Mouse (Mus musculus): ENCODE measurements at regions not wholly inside any gene's neighbourhood (a gene's known extent, or its start where the extent isn't known, plus 50 kb on each side); places are given as distances from the start of the nearest gene placed in this dataset.
A peak's percentile ranks its signal among the peaks of the same experiment; 100 is the strongest.

DNA sequence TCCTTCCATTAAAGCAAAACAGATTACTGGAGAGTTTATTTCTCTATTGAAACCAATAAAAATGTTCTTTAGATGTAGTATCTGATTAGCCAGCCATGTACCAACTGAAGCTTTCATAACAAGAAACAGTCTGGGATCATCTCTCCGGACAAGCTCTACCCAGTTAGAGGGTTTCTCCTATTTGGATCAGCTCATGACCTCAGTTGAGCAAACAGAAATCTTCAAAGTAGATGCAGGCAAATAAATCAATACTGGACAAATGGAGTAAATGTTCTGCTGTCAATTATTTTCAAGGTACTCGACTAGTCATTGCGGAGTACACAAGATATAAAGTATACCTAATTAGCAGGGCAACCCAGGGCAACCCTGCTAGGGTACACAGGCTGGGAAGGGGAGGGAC is 67.4 kb downstream of the Avpr1a start:
- no peak for DNase-seq (ENCODE audit: low spot score in 2 of 2)

DNA sequence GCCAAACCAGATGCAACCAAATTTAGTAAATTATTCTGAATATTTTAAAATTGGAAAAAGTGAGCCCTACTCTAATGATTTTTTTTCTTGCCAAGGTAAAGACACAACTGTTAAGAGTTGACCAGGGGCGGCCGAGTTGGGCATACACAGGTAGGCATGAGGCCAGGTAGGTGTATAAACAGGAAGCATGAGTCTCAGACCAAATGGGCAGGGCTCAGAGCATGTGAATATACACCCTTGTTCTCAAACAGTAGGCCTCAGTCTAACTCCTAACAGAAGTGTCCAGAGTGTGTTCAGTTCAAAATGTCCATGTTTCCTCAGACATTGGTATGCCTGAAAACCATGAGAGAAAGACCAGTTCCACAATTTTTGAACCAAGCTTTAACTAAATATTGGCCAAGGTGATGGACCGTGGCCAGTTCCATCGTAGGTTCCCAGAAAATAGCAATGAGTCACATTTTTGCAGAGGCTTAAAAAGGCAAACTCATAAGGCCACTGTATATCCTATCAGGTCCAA is 71.0 kb downstream of the Avpr1a start:
- DNase-seq (ENCODE audit: low spot score in 2 of 2), result no peak

DNA sequence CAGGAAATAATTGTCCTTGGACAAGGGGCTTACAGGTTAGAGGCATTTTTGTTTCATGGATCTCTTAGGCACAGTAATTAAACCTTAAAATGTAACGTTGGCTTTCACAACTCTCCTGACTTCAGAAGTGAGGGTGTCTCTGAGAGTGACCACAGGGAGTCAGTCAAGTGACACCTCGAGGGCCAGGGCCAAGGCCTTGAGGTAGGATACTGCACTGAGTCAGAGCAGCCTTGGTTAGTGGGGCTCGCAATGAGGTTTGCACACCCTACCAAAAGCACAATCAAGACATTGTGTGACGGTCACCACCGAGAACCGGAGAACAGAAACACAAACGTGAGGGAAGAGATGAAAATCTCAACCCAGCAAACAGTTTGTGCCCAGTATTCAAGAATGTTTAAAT is 71.7 kb downstream of the Avpr1a start:
- DNase-seq (ENCODE audit: low spot score in 2 of 2), result no peak

DNA sequence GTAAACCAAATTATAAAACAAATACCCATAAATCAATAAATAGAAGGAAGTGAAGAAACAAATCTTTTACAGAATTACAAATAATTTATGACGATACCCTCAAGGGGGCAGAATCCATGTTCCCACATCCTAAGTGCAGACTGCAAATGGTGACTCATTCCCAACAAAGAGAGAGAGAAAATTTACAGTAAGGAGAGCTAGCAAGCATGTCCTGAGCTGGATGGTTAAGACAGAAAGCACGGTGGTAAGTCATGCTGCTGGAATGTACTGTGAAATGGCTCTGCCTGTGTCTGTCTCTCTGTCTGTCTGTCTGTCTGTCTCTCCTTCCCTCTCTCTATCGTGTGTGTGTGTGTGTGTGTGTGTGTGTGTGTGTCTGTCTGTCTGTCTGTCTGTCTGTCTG is 74.3 kb downstream of the Avpr1a start:
- DNase-seq (ENCODE audit: low spot score in 2 of 2), result no peak

DNA sequence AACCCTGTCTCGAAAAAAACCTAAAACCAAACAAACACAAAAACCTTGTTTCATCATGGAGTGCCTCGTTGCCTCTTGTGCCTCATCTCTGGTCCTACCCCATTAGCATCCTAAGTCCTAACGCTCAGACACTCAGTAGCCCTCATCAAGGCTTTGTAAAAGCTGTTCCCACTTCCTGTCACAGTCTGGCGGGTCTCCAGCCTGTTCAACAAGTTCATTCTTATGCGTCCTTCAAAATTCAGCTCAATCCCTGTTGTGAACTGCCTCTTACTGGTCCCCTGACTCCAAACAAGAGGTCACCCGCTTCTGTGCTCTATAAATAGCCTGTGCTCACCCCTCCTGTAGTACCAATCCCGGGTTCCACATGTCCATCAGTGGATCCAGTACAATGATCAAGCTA is 77.1 kb downstream of the Avpr1a start:
- no peak for DNase-seq (ENCODE audit: low spot score in 2 of 2)

DNA sequence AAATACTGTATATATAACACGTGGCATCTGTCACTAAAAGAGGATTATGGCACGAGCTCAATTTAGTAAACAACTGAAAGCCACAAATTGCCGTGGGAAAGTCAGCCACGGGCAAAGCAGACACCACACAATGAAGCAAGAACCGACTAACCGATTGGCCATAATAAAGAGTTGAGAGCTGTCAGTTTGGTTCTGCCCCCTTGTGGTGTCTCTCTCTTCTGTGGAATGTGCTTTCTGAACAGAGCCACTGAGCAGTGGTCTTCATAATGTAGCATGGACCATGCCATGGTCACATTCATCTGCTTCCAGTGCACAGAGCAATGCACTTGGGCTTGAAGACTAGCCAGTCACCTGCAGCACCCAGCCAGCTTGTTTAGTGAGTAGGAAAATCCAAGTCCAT is 77.5 kb downstream of the Avpr1a start:
- no peak for DNase-seq (ENCODE audit: low spot score in 2 of 2)

DNA sequence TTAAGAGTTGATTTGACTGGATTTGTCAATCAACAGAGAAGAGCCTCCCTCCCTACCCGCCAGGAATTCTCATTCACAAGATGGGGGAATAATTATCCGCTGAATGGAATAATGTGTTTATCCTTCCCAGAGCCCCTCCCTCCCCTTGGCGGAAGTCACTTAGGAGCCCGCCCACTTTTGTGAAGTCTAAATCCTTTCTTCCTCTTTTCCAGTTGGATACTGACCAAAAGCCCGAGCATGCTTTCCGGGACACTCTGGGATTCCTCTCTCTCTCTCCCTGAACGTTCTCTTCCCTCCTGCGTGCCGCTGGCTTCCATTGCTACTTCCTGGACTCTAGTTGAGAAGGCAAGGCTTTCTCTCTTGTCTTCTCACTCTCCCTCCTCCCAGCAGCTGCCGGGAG is 79.9 kb downstream of the Avpr1a start:
- DNase-seq (ENCODE audit: low spot score in 2 of 2), result no peak

DNA sequence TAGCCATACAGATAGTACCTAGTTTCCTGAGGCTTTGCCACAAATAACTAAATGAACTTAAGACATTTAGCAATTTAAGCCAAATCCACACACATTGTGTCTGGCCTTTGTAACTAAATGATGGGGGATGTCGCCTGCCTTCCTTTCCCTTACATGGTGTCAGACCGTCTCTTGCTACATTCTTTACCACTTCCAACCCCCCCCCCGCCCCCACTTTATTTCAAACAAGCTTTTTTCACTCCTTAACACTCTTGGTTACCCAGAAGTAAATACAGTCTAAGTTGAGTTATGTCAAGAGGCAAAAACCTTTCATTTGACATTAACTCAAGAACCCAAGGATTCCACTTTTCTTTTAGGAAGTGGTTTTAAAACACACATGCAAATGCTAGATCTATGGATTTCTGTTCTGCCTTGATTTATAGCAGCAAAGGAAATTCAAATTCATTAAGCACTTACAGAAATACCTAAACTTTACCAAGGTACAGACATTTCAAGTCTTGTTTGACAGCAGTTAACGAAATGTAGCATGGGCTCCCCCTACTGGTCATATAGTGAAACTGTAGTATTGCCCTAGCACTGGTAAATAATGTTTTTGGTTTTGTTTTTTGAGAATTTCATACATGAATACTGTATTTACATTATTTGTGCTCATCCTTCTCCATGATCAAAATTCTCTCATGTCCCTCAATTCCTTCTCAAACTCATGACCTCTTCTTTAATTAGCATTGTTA is 80.8 kb downstream of the Avpr1a start:
- peak; percentile 5 to 7 for DNase-seq (ENCODE audit: low spot score in 2 of 2)

DNA sequence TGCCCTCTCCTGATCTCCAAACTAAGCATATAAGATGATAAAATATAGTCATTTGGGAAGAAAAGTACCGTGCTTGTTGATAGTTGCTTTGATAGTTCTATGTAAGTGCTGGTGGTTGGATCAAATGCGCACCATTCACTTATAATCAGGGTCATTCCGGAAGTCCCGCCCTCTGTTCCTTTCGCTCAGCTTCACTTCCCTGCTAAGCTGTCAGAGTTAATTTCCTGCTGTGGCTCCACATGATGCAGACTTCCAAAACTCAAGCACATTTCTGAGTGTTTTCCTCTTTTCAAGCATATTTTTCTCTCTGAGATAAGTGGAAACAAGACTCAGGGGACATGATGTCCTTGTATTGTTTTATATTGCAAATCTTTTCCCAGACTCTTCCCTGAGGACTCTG is 86.4 kb downstream of the Avpr1a start:
- no peak for DNase-seq (ENCODE audit: low spot score in 2 of 2)

DNA sequence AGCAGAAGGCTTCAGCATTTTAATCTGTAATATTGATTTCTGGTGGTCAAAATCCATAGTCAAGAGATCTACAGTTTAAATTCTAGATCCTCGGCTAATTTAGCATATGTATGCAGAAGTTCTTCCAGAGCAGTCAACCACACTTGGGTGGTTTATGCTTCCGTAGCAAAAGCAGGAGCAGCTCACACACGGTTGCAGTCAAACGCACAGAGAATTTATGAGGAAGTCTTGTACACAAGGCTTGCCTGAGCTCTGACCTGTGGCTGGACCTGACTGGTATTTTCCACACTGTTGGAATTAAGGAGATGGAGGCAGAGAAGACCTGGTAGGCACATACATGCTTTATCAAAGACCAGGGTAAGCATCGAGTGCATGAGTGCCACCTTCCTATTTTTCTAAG is 86.8 kb downstream of the Avpr1a start:
- DNase-seq (ENCODE audit: low spot score in 2 of 2), result no peak

DNA sequence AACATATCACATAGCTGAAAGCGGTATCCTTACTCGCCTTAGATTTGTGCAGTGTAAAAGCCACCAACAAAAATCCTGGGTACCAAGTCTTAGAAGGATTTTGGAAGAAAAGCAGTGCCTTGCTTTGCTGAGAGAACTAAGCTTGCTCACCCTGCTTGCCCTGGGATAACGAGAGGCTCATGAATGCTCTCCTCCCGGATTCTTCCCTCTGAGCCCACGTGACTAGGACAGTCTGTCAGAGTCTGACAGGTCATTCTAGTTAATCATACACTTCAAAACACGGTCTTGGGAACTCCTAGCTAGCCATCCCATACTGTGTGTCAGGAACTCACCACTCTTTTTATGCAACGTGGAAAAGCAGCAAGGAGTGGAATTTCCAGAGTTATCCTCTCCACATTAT is 91.4 kb downstream of the Avpr1a start:
- DNase-seq (ENCODE audit: low spot score in 2 of 2), result no peak

DNA sequence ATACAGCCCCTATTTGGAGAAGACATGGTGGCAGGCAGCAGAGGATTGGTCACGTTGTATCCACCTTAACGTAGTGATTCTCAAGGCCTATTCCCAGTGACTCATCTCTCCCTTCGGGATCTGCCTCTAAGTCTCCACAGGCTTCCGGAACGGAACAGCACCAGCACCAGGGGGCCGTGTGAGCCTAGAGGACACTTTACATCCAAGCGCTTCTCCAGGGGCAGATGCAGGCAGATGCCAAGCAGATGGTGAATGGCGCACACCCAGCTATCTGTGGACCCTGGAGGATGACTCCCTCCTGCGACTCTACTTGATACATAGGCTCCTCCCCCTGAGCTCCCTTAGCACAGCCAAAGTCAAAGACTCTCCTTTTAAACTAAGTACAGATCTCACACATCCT is 94.3 kb downstream of the Avpr1a start:
- DNase-seq (ENCODE audit: low spot score in 2 of 2), result no peak

DNA sequence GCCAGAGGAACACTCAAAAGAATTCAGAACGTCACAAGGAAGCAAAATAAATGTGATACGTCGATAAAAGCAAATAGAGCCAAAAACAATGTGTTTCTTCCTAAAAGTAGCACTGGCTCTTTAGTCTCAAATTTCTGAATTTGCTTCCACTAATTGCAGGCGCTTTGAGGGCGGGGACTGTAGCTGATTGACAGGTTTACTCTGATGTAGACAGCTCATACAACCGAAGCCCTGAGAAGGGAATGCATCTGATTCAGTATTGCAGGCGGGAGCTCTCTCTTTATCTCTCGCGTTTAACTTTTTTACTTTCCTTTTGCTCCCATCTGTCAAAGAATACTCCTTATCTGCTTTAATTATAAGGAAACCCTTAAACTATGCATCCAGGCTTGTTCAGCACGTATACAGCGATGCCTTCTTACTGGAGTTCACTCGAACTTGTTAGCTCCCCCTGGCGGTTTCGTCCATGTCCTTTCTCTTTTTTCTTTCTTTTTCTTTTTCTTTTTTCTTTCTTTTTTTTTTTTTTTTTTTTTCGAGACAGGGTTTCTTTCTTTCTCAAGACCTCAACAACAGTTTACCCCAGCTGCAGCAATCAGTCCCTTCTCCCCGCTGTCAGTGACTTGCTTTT is 95.9 kb downstream of the Avpr1a start:
- peak; percentile 40 to 60 for DNase-seq (ENCODE audit: low spot score in 2 of 2)

DNA sequence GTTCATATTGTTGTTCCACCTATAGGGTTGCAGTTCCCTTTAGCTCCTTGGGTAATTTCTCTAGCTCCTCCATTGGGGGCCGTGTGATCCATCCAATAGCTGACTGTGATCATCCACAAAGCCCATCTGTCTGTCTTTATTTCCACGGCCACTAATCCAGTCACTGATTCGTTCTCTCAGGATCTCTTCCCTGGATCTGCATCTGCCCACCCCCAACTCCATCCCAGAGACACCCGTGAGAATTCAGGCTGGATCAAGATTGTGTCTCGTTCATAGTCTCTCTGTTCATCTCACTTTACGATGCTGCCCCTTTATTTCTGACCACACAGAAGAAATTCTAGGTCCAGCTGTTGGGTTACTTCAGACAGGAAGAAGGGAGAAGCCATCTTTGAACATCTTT is 96.7 kb downstream of the Avpr1a start:
- DNase-seq (ENCODE audit: low spot score in 2 of 2), result no peak

DNA sequence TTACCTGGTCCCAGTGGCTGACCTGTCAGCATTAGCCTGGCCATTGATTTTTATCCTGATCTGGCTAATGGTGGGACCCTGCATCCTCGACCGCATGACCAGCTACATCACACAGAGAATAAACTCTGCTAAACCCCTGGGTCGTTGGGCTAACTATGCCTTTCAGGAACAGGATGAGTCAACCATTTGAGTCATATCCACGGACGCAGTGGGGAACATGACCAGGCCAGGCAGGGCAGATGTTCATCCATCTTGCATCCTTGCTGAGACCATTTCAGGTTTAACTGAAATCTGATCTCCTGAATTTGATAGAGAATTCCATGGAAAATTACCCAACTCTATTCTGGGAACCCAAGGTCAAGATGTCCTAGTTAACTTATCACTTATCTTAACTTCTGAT is 103.3 kb downstream of the Avpr1a start:
- no peak for DNase-seq (ENCODE audit: low spot score in 2 of 2)

DNA sequence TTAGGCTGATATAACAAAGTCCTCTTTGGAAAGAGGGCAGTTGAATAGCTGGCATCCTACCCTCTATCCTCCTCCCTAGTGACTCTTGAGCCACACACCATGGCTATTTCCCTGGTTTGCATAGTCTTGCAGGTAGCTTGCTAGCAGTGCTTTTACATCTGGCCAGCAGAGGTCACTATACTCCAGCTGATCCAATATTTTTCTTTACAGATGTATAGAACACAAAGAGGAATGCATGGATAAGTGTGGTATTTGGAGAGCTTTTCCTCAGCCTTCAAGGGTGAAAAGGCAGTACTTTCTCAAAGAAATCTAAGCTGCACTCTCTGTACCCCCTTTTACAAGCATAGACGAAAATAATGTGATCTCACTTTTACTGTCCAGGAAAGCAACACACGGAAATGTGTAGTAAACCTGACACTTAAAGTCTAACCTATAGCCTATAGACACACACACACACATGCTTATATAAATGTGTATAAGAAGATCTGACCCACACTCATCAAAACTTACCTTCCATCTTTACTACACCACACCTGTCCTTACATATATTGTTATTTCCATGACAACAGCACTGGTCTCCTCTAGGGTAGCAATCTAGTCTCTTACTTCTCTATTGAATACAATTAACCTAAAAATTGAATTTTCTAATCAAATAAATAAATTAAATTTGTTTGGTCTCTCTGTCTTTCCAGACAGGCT is 105.0 kb downstream of the Avpr1a start:
- DNase-seq (ENCODE audit: low spot score in 2 of 2), result peak; percentile 27 to 28

DNA sequence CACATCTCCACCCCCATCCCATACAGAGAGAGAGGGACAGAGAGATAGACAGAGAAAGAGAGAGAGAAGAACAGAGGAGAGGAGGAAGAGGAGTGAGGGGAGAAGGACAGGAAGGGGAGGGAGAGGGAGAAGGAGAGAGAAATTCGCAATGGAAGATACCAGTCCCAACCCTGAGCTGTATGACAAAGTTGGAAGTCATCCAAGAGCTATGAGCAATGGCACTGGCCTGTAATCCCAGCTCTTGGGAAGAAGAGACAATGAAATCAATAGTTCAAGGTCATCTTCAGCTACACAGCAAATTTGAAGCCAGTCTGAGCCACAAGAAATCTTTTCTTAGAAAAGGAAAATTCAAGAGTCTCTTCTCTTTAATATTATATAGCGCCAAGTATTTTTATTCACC is 105.6 kb downstream of the Avpr1a start:
- no peak for DNase-seq (ENCODE audit: low spot score in 2 of 2)

DNA sequence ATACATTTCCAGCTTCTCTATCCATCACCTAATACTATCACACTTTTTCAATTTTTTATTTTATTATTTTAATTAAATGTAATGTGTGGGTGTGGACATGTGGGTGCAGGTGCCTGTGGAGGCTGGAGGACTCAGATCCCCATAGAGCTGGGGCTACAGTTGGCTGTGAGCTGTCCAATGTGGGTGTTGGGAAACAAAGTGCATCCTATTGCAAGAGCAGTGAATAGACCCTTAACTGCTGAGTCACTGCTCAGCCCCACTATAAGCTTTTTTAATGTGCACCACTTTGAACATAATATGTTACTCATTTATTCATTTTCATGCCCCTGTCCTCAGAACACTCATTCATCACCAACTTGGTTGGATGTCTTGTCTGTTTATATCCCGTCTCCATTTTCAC is 110.4 kb downstream of the Avpr1a start:
- DNase-seq (ENCODE audit: low spot score in 2 of 2), result no peak

DNA sequence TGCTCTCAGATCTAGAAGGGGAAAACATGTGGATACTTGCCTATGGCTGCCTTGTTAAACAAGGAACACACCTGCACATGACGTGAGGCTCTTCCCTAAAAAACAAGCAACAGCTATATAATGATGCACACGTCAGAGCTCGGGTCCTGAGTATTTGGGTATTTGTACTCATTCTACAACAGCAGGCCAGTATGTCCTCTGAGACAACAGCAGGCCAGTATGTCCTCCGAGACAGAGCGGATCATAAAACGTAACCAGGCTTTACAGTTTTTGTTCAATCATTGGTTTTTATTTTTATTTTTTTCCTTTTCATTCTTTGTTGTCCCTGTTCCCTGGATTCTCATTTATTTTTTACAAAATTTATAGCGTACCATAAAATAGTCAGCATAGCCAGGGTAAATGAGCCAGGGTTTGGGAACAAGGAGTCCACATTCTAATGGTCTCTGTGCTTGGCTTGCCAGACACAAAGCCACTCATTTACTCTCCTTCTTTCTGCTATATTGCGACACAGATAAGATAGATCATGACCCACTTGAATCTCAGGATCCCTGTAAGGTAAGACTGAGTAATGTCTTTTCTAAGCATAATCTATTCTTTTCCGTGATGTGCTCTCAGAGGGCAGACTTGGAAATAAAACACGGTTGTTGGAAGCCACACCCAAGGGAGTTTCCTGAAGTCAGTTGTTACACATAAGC is 111.8 kb downstream of the Avpr1a start:
- no peak for DNase-seq (ENCODE audit: low spot score in 2 of 2)

DNA sequence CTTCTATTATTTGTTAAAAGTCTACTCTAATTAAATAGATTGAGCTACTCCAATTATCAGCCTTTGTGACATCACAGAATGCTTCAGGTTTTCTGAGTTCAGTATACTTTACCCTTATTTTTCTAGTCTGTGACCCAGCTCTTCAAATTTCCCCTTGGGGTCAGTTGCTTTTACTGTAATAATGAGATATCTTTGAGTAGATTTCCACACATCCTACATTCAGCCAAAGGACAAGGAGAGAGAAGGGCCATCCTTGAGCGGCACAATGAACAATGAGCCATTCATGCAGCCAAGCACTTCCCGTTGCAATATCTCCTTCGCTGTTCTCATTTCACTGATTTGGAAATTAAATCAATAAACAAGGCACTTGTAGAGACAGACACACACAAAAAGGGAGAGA is 113.6 kb downstream of the Avpr1a start:
- DNase-seq (ENCODE audit: low spot score in 2 of 2), result no peak

DNA sequence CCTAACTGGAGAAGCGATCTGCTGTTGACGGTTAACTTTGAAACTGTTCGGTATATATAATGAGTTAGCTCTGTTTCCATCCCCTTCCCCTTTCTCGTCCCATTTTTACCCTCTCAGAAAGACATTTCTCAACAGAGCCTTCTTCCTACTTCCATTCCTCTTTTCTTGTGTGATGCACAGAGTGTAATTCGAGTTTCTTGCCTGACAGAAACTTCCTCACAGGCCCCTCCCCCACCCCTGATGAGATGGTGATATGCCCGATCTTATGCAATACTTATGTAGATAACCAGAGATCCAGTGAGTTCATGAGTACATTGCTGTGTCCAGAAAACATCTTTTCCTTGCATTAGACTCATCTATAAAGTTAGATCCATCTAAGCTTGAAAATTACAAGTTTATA is 114.2 kb downstream of the Avpr1a start:
- no peak for DNase-seq (ENCODE audit: low spot score in 2 of 2)

DNA sequence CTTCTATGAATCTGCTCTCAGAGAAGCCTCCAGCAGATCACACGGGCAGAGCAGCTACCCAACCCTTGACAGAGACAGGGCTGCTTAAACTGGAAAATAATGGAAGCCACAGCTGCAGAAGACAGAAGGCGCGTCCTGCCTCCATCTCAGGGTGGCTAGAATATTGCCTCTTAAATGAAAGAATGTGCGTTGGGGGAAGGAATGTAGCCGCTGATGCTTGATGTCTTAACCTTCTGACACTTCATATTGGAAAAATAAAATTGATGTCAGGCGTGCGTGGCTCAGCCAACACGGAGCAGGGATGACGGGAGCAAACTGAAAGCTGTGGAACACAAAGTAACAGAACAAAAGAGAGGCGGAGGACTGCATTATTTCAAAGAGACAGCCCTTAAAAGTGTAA is 114.6 kb upstream of the Ppm1h start:
- no peak for DNase-seq (ENCODE audit: low spot score in 2 of 2)
